Mouse (Mus musculus) right cerebral cortex, postnatal 25 days (tissue): ENCODE data around the gene Tdrd6.
A peak's percentile ranks its signal among the peaks of the same experiment; 100 is the strongest.

ENCODE experiments used
- DNase-seq: peaks from one replicate; pipeline ENCODE4 v3.0.0; 2022

Tdrd6 gene

DNA sequence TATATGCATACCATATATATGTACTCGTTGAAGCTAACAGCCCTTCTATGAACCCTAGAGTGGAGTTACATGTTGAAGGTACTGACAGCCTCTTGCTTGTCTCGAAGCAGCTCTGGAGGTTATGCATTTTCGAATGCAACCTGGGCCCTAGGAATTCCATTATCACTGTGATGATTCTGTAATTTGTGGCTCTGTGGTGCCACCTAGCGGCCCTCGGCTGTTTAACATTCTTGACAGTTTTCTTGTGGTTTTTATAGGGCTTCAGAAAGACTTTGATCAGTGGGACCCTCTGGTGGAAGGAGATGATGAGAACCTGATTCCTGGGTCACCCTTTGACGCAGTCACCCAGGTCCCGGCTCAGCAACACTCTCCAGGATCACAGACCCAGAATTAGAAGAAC is 18.5 kb downstream of the Tdrd6 start:
- peak; percentile 43 for DNase-seq

DNA sequence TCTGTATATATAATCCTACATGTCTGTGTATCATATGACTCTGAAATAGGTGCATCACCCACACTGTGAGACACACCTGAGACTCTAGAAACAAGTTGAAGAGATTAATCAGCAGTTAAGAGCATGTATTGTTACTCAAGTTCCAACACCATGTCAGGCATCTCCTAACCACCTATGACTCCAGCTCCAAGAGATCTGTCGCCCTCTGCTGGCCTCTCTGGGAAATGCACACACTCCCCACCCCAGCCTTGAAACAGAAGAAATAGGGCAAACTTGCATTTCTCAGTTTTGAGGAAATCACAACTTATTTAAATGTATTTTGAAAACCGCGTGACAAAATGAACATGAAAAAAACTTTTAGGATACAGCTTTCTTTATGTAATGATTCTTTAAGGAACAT is 23.4 kb downstream of the Tdrd6 start:
- DNase-seq, result peak; percentile 34

DNA sequence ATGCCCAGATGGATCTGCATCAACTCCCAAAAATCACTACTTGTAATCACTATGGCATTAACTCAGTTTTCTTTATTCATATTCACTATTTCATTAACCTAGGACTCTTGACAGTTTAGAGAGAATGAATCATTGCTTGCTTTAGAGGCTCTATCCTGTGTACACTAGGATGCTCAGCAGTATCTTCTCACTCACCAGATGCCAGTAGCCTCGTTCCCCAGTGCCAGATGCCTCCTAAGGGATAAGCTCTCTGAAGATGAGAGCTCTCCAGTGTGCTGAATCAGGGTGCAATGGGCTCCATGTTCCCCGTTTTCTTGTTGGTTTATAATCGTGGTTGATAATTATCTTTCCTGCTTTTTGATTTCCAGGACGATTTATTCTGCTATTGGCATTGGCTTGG is 31.4 kb downstream of the Tdrd6 start:
- no peak for DNase-seq

DNA sequence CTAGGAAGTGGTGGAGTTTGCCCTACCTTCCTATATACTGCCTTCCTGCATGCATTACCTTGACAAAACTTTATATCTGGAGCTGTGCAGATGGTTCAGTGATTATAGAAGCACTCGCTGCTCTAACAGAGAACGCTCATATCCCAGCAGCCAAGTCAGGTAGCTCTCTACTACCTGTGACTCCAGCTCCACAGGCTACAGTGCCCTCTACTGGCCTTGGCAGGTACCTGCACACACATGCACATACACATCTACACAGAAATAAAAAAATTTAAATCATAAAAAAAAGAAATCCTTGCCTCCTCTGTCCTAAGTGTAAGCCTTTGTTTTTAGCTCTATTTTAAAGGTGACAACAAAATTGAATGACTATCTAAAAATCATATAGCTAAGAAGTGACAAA is 32.4 kb downstream of the Tdrd6 start:
- no peak for DNase-seq

DNA sequence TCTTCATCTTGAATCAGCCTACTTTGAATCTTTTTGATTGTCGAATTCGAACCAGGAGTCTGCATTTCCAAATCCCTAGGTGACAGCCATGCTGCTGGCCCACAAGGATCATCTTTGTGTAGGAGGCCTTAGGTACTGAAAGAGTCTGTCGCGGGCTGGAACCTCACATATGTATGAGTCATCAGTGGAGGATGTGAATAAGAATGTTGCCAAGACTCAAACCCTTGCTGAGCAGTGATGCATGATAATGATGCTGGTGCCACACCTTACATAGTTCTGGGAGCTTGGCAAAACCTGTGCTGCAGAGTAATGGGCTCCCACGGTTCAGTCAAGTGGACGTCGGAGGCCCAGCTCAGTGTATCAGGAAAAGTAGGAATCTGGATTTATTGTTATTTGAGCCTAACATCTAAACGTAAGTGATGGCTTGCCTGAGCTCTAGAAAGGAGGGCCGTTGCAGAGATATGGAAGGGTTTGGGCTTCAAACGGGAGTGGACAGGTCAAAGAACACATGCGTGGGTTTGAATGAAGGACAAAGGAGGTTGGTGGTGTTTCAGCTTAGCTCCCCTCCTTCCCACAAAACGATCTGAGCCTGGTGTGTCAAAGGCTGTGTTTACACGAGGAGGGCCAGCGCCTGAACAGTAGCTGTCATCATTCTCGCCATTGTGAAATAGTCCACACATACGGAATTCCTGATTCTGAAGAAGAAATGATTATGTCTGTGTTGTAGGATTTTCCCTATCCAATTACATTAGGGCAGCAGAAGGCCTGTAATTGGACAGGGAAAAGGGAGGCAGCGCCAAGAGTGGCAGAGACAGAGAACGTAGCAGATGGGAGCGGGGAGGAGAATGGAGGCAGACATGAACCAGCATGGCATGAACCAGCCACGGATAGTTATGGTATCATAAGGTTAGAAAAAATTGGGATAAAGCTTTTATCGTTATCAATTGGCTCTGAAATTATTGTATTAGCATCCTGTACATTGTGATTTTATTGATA is 37.5 kb downstream of the Tdrd6 start:
- peak; percentile 22 for DNase-seq

DNA sequence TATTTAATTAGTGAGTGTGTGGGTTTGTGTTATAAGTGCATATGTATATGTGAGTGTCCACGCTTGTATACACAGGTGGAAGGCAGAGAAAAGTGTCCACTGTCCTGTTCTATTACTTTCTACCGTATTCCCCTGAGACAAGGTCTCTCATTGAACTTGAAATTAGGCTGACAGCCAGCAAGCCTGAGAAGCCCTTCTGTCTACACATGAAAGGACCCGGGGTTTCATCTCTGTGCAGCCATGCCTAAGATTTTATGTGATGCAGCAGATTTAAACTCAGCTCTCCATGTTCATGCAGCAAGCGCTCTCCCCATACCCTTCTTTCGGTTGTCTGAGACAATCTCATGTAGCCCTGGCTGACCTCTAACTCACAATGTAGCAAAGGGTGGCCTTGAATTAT is 39.6 kb downstream of the Tdrd6 start:
- no peak for DNase-seq

DNA sequence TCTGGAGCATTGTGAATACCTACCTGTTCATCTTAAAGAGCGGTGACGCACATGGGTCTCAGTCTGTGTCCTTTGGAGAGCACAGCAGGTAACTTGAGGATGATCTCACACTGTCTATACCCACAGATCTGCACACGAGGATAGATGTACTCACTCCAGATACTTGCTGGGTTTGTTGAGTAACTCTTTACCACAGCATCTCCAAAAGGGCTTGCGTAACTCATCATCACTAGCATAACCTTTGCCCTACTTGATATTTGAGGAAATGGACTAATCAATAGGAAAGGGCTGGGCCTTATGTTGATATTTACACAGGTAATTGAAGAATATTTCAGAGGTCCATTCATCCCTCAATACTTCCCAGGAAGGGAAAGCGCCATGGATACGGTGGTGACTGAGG is 40.3 kb downstream of the Tdrd6 start:
- no peak for DNase-seq

DNA sequence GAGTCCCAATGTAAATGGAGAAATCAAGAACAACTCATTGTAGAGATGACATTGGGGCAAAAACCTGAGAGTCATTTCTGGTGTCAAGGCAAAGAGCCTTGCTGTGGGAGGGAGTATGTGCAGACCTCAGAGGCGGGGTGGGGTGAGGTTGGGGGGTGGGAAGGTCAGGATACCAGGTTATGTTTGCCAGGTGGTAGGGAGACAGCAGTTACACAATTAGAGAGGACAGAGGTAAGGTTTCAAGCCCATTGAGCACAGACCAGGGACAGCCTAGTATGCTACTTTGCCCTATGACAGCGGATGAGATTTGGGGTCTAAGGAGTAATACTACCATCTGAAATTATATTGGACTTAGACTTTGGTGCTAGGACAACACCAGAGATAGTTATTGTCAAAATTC is 42.8 kb downstream of the Tdrd6 start:
- DNase-seq, result no peak

DNA sequence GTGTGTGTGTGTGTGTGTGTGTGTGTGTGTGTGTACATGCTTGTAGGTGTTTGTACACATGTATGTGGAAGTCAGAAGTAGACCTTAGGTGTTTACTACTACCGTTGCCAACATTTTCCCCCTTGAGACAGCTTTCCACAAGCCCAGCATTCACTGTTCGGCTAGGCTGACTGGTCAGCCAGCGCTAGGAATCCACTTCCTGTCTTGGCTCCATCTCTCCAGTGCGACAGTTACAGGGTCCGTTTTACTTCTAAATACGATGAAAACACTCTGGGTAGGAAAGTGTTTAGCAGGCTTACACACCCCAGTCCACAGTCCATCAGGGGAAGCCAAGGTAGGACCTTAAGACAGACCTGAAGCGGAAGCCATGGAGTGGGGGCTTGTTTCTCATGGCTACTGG is 45.3 kb downstream of the Tdrd6 start:
- no peak for DNase-seq

DNA sequence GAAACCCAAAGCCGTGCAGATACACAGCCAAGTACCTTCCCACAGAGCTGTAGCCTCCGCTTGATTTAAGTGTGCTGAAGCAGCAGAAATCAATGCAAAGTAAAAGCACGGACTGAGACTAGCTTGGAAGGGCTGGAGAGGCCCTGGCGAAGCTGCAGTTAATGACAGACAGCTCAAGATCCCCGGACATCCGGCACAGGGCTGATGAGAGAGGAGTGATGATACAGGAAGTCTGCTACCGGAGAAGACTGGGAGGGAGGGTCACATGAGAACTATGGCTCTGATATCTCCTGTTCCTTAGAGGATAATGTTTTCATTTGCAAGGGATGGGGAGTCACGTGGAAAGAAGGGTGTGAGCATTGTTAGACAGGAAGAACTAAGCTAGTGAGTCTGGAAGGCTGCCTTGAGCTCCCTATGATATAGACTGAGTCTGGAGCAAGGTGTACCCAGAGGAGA is 49.1 kb downstream of the Tdrd6 start:
- DNase-seq, result peak; percentile 11

DNA sequence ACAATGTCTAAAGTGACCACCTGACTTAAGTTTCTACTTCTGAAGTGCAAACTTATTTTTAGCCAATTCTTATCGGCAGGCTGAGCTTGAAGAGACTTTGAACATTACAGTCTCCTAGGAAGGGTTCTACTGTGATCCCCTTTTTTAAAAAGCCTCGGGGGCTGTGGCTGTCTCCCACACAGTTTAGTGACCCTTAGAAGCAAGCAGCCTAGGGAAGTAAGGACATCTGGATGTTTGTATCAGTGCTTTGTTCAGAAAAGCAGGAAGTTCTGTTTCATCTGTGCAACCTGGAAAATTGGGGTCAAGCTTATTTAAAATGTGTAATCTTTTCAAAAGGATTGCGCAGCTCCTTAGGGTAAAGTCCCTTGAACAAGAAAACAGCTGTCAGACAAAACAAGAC is 49.6 kb downstream of the Tdrd6 start:
- DNase-seq, result no peak

DNA sequence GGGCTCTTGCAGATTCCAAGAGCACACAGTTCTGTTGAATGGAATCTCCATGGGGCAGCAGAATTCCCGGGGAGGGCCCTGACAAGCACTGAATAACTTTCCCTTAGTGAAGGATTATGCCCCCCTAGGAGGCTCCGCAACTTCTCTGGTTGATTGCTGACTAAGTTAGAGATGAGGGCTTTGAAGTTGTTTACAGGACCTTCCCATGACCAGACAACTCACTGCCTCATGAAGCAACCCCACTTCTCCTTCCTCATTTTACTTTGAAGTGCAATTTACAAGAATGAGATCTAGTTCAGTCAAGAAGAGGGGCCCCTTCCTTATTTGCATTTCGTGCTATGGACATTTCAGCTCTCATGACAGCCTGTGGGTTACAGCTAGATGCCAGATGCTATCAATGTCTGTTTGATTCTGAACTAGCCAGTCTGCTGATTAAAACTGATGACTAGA is 56.5 kb downstream of the Tdrd6 start:
- DNase-seq, result no peak

DNA sequence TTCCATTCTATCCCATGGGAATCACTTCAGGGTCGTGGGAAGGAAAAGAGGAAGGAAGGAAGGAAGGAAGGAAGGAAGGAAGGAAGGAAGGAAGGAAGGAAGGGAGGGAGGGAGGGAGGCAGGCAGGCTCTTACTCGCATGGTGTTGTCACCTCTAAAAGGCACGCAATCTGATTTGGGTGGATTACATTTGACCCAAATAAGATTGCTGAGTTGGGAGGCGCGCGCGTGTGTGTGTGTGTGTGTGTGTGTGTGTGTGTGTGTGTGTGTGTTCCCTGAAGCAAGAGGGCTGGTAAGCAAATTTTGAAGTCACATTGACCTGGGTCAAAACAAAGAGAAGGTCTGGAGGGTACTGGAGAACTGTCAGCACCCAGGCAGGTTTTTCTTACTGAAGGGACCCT is 60.8 kb downstream of the Tdrd6 start:
- no peak for DNase-seq

DNA sequence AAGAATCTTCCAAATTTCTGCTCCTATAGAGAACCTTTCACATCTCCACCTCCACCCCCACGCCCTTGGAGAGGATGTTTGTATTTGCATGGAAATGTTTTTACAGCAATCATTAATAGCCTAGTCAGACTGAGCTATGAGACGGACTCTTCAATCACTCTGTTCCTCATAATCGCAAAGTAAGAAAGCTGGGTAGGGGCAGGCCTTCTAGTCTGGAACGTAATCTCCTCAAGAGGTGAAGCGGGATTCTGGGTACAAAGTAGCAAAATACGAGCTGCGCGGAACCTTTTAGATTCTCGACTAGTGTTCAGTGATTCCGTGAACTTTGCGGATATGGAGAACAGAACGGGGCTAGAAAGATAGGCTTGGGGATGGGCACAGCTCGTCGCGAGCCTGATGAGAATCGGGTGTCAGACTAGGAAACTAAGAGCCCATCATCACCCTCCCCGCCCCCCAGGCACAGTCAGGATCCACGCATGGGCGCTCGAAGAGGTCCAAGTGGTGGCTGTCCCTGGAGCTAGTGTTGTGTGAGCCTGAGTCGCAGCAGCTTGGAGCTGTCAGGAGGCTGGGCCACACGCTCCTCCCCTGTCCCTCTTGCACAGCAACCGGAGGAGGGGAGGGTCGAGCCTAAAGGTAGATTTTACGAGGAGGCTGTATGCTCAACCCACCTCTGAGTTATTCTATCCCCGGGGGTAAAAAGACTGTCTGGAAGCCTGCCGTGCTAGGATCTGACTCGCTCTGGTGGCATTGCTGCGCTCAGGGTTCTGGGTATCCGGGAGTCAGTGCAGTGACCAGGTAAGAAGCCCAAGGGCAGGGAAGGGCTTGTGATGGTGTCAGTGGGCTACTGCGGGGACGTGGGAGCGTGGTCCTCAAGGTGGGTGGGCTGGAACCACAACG is 61.9 kb downstream of the Tdrd6 start, which contains the start of gene Pla2g7:
TSS of gene Pla2g7 (plus strand) at position 107 of the 897 bp plus-strand sequence.
- DNase-seq, result peak; percentile 56

DNA sequence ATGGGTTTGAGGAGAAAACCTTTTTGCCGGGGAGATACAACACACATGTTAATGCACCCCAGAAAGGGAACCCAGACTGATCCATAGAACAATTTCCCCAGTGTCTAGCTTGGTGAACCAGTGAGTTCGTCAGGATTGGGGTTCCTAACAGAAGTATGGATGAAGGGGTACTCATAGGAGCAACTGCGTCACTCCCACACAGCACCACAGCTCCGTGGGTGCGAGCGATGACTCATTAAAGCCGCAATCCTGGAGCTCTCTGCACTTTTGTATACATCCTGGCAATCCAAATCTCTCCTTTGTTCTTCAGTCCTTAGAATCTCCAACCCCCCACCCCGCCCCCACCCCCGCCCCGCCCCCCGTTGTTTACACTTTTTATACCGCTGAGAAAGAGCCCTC is 62.5 kb downstream of the Tdrd6 start:
- DNase-seq, result peak; percentile 17
